ENCODE assay signal across 8 mouse cellular contexts in genomic region chr3:89183959-89184315, GRCm38 (mm10). TPM values are rescaled to one million over a fixed set of nuclear protein-coding genes. Genes with fewer than 3 reads are reported as not detected.
DNase-seq lines count a peak whose midpoint lies in the region; ATAC-seq and TF ChIP-seq lines count a peak whose summit lies in the region.

No protein-coding gene starts in this region.

- H3K4me2 ChIP-seq in forebrain, embryonic 16.5 days (ENCODE audit: low read length) = peak overlapping the region; percentile 93

- DNase-seq in layer of hippocampus, adult 2 months (ENCODE audit: low spot score in 2 of 2) = no peak
- no peak for DNase-seq in layer of hippocampus, adult 18-20 months (ENCODE audit: low spot score in 2 of 2)
- peak; percentile 74 to 81 for DNase-seq in cerebellum, postnatal 14 days
- no peak for DNase-seq in midbrain, embryonic 10.5 days (ENCODE audit: low spot score)
- DNase-seq in c-Kit-positive CD71-positive TER-119-positive erythroid progenitor cells, embryonic 14.5 days (ENCODE audit: low spot score) = no peak
- DNase-seq in adipocyte (ENCODE audit: low spot score) = no peak
- DNase-seq in urinary bladder, postnatal 4 days (ENCODE audit: low spot score in 2 of 2) = no peak

- peak overlapping the region; percentile 98 for H3K27ac ChIP-seq in layer of hippocampus, adult 2 months
- peak overlapping the region; percentile 82; the same call in 1 of the 2 replicates for H3K27ac ChIP-seq in forebrain, embryonic 16.5 days (ENCODE audit: low read length)
- H3K27ac ChIP-seq in midbrain, embryonic 10.5 days (replicated peaks) = peak overlapping the region; percentile 95

- peak overlapping the region; percentile 89 for H3K9ac ChIP-seq in forebrain, embryonic 16.5 days (replicated peaks; ENCODE audit: low read depth, low read length)

- WGBS in forebrain, embryonic 16.5 days = 61% methylated on average over 6 of the region's 6 CpGs
- 82% methylated on average over 6 of the region's 6 CpGs for WGBS in midbrain, embryonic 10.5 days

- peak overlapping the region; percentile 88 for H3K4me3 ChIP-seq in layer of hippocampus, adult 2 months
- peak overlapping the region; percentile 65 for H3K4me3 ChIP-seq in forebrain, embryonic 16.5 days (replicated peaks; ENCODE audit: low read length)
- peak overlapping the region; percentile 72 for H3K4me3 ChIP-seq in midbrain, embryonic 10.5 days

- ATAC-seq in forebrain, embryonic 16.5 days = no peak

- no peaks in the 10 kb centered on the region for H3K27me3 ChIP-seq in forebrain, embryonic 16.5 days (replicated peaks; ENCODE audit: control insufficient read depth, insufficient read depth, low read length)
- peaks cover 24% of the 10 kb centered on the region for H3K27me3 ChIP-seq in midbrain, embryonic 10.5 days (ENCODE audit: low read depth, poor library complexity, severe bottlenecking)

- peaks cover 11% of the 10 kb centered on the region for H3K36me3 ChIP-seq in forebrain, embryonic 16.5 days (ENCODE audit: control insufficient read depth, insufficient read depth)
- peaks cover 61% of the 10 kb centered on the region for H3K36me3 ChIP-seq in midbrain, embryonic 10.5 days

- H3K9me3 ChIP-seq in forebrain, embryonic 16.5 days (ENCODE audit: control insufficient read depth, low read length) = no peaks in the 10 kb centered on the region
- H3K9me3 ChIP-seq in midbrain, embryonic 10.5 days (replicated peaks) = no peaks in the 10 kb centered on the region

- H3K4me1 ChIP-seq in forebrain, embryonic 16.5 days (replicated peaks; ENCODE audit: control insufficient read depth, insufficient read depth, low read length) = peaks cover 17% of the 10 kb centered on the region
- peaks cover 64% of the 10 kb centered on the region for H3K4me1 ChIP-seq in midbrain, embryonic 10.5 days

- no peak for TF ChIP-seq CTCF in layer of hippocampus, adult 2 months (conservative IDR thresholded peaks at IDR 0.05)

RNA-seq across cellular contexts. Expression of gene Fam189b, which starts 1.0 kb away (rescaled TPM):
- total RNA-seq in layer of hippocampus, adult 2 months (2021) = 10 to 100 TPM; 61.6 to 61.7 TPM
- 10 to 100 TPM; 49.0 to 59.9 TPM for total RNA-seq in layer of hippocampus, adult 18-20 months (2021)
- 26.5 and 30.7 TPM in 2 replicates for polyA plus RNA-seq in forebrain, embryonic 16.5 days (2015; fragmentation: Nextera tagmentation; extraction: Ambion mirVana)
- polyA plus RNA-seq in midbrain, embryonic 10.5 days (2016; fragmentation: Nextera tagmentation; extraction: Ambion mirVana) = 31.0 and 35.0 TPM in 2 replicates

RNA-seq across cellular contexts. Expression of gene Scamp3, which starts 6.7 kb away (rescaled TPM):
- total RNA-seq in layer of hippocampus, adult 2 months (2021) = 10 to 100 TPM; 67.1 to 69.0 TPM
- 10 to 100 TPM; 68.5 to 69.8 TPM for total RNA-seq in layer of hippocampus, adult 18-20 months (2021)
- polyA plus RNA-seq in forebrain, embryonic 16.5 days (2015; fragmentation: Nextera tagmentation; extraction: Ambion mirVana) = 125 and 128 TPM in 2 replicates
- polyA plus RNA-seq in midbrain, embryonic 10.5 days (2016; fragmentation: Nextera tagmentation; extraction: Ambion mirVana) = 99.2 and 104 TPM in 2 replicates

RNA-seq across cellular contexts. Expression of gene Gba, which starts 18.8 kb away (rescaled TPM):
- 10 to 100 TPM; 55.7 to 67.9 TPM for total RNA-seq in layer of hippocampus, adult 2 months (2021)
- total RNA-seq in layer of hippocampus, adult 18-20 months (2021) = 10 to 100 TPM; 57.3 to 59.9 TPM
- polyA plus RNA-seq in forebrain, embryonic 16.5 days (2015; fragmentation: Nextera tagmentation; extraction: Ambion mirVana) = 44.8 and 46.7 TPM in 2 replicates
- polyA plus RNA-seq in midbrain, embryonic 10.5 days (2016; fragmentation: Nextera tagmentation; extraction: Ambion mirVana) = 37.1 and 41.5 TPM in 2 replicates

RNA-seq across cellular contexts. Expression of gene Clk2, which starts 19.3 kb away (rescaled TPM):
- 10 to 100 TPM; 47.8 to 56.1 TPM for total RNA-seq in layer of hippocampus, adult 2 months (2021)
- total RNA-seq in layer of hippocampus, adult 18-20 months (2021) = 10 to 100 TPM; 42.3 to 43.5 TPM
- 19.2 and 23.9 TPM in 2 replicates for polyA plus RNA-seq in forebrain, embryonic 16.5 days (2015; fragmentation: Nextera tagmentation; extraction: Ambion mirVana)
- 33.8 and 34.0 TPM in 2 replicates for polyA plus RNA-seq in midbrain, embryonic 10.5 days (2016; fragmentation: Nextera tagmentation; extraction: Ambion mirVana)

RNA-seq across cellular contexts. Expression of gene Hcn3, which starts 23.9 kb away (rescaled TPM):
- total RNA-seq in layer of hippocampus, adult 2 months (2021) = 10 to 100 TPM; 10.2 to 13.3 TPM
- 10 to 100 TPM in 1 of 2 experiments, 1 to 10 TPM in 1; 9.6 to 13.1 TPM for total RNA-seq in layer of hippocampus, adult 18-20 months (2021)
- 34.0 and 39.6 TPM in 2 replicates for polyA plus RNA-seq in forebrain, embryonic 16.5 days (2015; fragmentation: Nextera tagmentation; extraction: Ambion mirVana)
- 6.3 and 10.6 TPM in 2 replicates for polyA plus RNA-seq in midbrain, embryonic 10.5 days (2016; fragmentation: Nextera tagmentation; extraction: Ambion mirVana)

Comparison
In these comparisons a context has a peak if more than half of its experiments do, and no peak if none do; other contexts are left out.
1. DNase-seq: peak in cerebellum, postnatal 14 days (2 of 2); none in layer of hippocampus, adult 2 months (0 of 2), layer of hippocampus, adult 18-20 months (0 of 2), midbrain, embryonic 10.5 days (single experiment), c-Kit-positive CD71-positive TER-119-positive erythroid progenitor cells, embryonic 14.5 days (single experiment), adipocyte (single experiment) and urinary bladder, postnatal 4 days (0 of 2).
2. Peak in every context shown above with its lines, with median percentiles within 50 percentile points of each other: H3K27ac ChIP-seq and H3K4me3 ChIP-seq.